Mouse (Mus musculus) kidney, embryonic 16.5 days (tissue): Measurements from ENCODE around the gene Pygo2. TPM values are rescaled to one million over a fixed set of nuclear protein-coding genes. Genes with fewer than 3 reads are reported as not detected.
A peak's percentile ranks its signal among the peaks of the same experiment; 100 is the strongest.

Experiments
- ATAC-seq: fragments of 200-750 bp; cut with Nextera tagmentation; 2 replicates; pipeline ENCODE4 v1.8.0; 2017; ENCODE audit warnings: moderate TSS enrichment; ENCODE audit not compliant: low FRiP score, low TSS enrichment
- H3K27ac ChIP-seq: fragments of 300-500 bp; sonication (generic); 2 replicates; pipeline ENCODE4 v1.5.1; 2014; ENCODE audit warnings: low read length
- H3K27me3 ChIP-seq: fragments of 300-500 bp; sonication (generic); 2 replicates; pipeline ENCODE4 v1.6.1; 2014; ENCODE audit warnings: low read length, control low read depth, mixed read lengths; ENCODE audit not compliant: insufficient read depth
- H3K36me3 ChIP-seq: fragments of 300-500 bp; sonication (generic); 2 replicates; pipeline ENCODE4 v1.6.1; 2014; ENCODE audit warnings: low read length, control low read depth, mixed read lengths; ENCODE audit not compliant: insufficient read depth
- H3K4me1 ChIP-seq: fragments of 300-500 bp; sonication (generic); 2 replicates; pipeline ENCODE4 v1.6.1; 2014; ENCODE audit warnings: low read length, control low read depth, mixed read lengths; ENCODE audit not compliant: insufficient read depth
- H3K4me2 ChIP-seq: fragments of 300-500 bp; sonication (generic); replicated peaks from 2 replicates; pipeline ENCODE4 v1.6.1; 2014; ENCODE audit warnings: low read depth, low read length
- H3K4me3 ChIP-seq: fragments of 300-500 bp; sonication (generic); 2 replicates; pipeline ENCODE4 v1.5.1; 2014; ENCODE audit warnings: mild to moderate bottlenecking, low read length
- H3K9ac ChIP-seq: fragments of 300-500 bp; sonication (generic); replicated peaks from 2 replicates; pipeline ENCODE4 v1.6.1; 2014; ENCODE audit warnings: low read length
- H3K9me3 ChIP-seq: fragments of 300-500 bp; sonication (generic); 2 replicates; pipeline ENCODE4 v1.6.1; 2016; ENCODE audit warnings: low read length, control low read depth
- WGBS: fragments of 180-500 bp; shearing (Covaris S2); extraction: QIAGEN DNeasy Blood & Tissue Kit; methylation state at CpG from one replicate; pipeline ENCODE4 v1.1.7; 2014; 5-methylcytosine and 5-hydroxymethylcytosine counted together
- polyA plus RNA-seq: library from polyadenylated mRNA; unstranded; fragments of >200 nt; fragmentation: Nextera tagmentation; extraction: Ambion mirVana; gene quantifications from 2 replicates; pipeline ENCODE4 v1.2.1, GENCODE M21; 2015

Gene Pygo2
- 38.9 and 41.2 TPM in 2 replicates for polyA plus RNA-seq

- Histone ChIP-seq H3K9ac (peak within 1 kb of the TSS; percentile 95), H3K27ac (peak within 1 kb of the TSS; percentile 88), H3K4me3 (peak within 1 kb of the TSS; percentile 78), H3K9me3 (no peaks in the 10 kb centered on the region), H3K4me2 (peak within 1 kb of the TSS; percentile 67), H3K4me1 (peaks cover 11% of the 10 kb centered on the region), H3K36me3 (peaks cover 42% of the 10 kb centered on the region), H3K27me3 (no peaks in the 10 kb centered on the region)
- 2% methylated on average over 62 of the region's 68 CpGs for WGBS
- ATAC-seq: peak; percentile 98
Observed at GRCm38 (mm10) chr3:89430171-89431159, at the start of gene Pygo2. TSS of gene Pygo2 (plus strand) at chr3:89430214.

GRCm38 (mm10) chr3:89380291-89380690 lies 49.7 kb upstream of the Pygo2 start:
- Histone ChIP-seq H3K4me2 (no peak overlapping the region), H3K9me3 (no peaks in the 10 kb centered on the region), H3K4me1 (peaks cover 20% of the 10 kb centered on the region), H3K27ac (no peak overlapping the region), H3K4me3 (no peak overlapping the region), H3K9ac (no peak overlapping the region), H3K36me3 (peaks cover 12% of the 10 kb centered on the region; the same call in 1 of the 2 replicates), H3K27me3 (no peaks in the 10 kb centered on the region)
- ATAC-seq: no peak
- 94% methylated on average over 14 of the region's 14 CpGs for WGBS

DNA sequence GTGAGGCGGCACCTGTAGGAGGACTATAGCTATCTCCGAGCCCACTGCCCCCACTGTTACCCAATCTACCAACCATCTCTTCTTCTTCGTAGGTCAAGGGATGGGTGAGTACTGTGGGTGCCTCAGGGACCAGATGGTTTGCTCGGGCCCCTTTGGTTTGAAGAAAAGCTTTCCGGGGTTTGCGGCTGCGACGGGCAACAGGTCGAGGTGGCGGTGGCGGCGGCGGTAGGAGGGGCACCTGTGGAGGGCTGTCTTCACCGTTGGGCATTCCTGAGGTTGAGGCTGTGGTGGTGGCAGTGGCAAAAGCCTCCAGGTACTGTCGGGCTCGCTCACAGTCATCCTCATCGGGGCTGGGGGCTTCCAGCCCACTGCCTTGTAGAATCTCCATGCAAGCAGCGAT lies 49.3 kb upstream of the Pygo2 start:
- peaks cover 24% of the 10 kb centered on the region for H3K4me1 ChIP-seq
- no peaks in the 10 kb centered on the region for H3K27me3 ChIP-seq
- no peak for ATAC-seq
- no peak overlapping the region for H3K9ac ChIP-seq
- H3K27ac ChIP-seq: no peak overlapping the region
- peaks cover 12% of the 10 kb centered on the region; the same call in 1 of the 2 replicates for H3K36me3 ChIP-seq
- no peak overlapping the region for H3K4me3 ChIP-seq
- no peaks in the 10 kb centered on the region for H3K9me3 ChIP-seq
- H3K4me2 ChIP-seq: no peak overlapping the region
- 94% methylated on average over 18 of the region's 18 CpGs for WGBS

GRCm38 (mm10) chr3:89381233-89381632 lies 48.8 kb upstream of the Pygo2 start:
- H3K4me1 ChIP-seq: peaks cover 26% of the 10 kb centered on the region

GRCm38 (mm10) chr3:89382033-89382882 lies 47.8 kb upstream of the Pygo2 start:
- H3K27me3 ChIP-seq: no peaks in the 10 kb centered on the region
- 88% methylated on average over 9 of the region's 9 CpGs for WGBS
- no peak overlapping the region for H3K4me3 ChIP-seq
- no peak overlapping the region for H3K9ac ChIP-seq
- H3K4me1 ChIP-seq: peaks cover 36% of the 10 kb centered on the region
- H3K27ac ChIP-seq: no peak overlapping the region
- no peak overlapping the region for H3K4me2 ChIP-seq
- H3K9me3 ChIP-seq: no peaks in the 10 kb centered on the region
- peaks cover 12% of the 10 kb centered on the region; the same call in 1 of the 2 replicates for H3K36me3 ChIP-seq
- ATAC-seq: no peak

More at GRCm38 (mm10) chr3:89381233-89381632, 48.8 kb upstream of the Pygo2 start:
- H3K4me3 ChIP-seq: no peak overlapping the region
- ATAC-seq: no peak
- no peaks in the 10 kb centered on the region for H3K27me3 ChIP-seq
- H3K36me3 ChIP-seq: peaks cover 12% of the 10 kb centered on the region; the same call in 1 of the 2 replicates
- H3K9ac ChIP-seq: no peak overlapping the region
- no peaks in the 10 kb centered on the region for H3K9me3 ChIP-seq
- WGBS: 81% methylated on average over 11 of the region's 11 CpGs
- no peak overlapping the region for H3K27ac ChIP-seq
- no peak overlapping the region for H3K4me2 ChIP-seq

GRCm38 (mm10) chr3:89382950-89383349 lies 47.1 kb upstream of the Pygo2 start:
- peaks cover 38% of the 10 kb centered on the region for H3K4me1 ChIP-seq
- H3K27ac ChIP-seq: no peak overlapping the region
- H3K27me3 ChIP-seq: no peaks in the 10 kb centered on the region
- H3K9ac ChIP-seq: no peak overlapping the region
- H3K4me3 ChIP-seq: no peak overlapping the region
- WGBS: 78% methylated on average over 5 of the region's 5 CpGs
- no peak overlapping the region for H3K4me2 ChIP-seq
- H3K9me3 ChIP-seq: no peaks in the 10 kb centered on the region
- no peak for ATAC-seq
- H3K36me3 ChIP-seq: peaks cover 12% of the 10 kb centered on the region; the same call in 1 of the 2 replicates

- no peak overlapping the region for H3K4me3 ChIP-seq
- peaks cover 34% of the 10 kb centered on the region for H3K4me1 ChIP-seq
- no peak for ATAC-seq
- H3K4me2 ChIP-seq: no peak overlapping the region
- peaks cover 12% of the 10 kb centered on the region; the same call in 1 of the 2 replicates for H3K36me3 ChIP-seq
- 87% methylated on average over 5 of the region's 5 CpGs for WGBS
- H3K9me3 ChIP-seq: no peaks in the 10 kb centered on the region
- no peak overlapping the region for H3K27ac ChIP-seq
- H3K9ac ChIP-seq: no peak overlapping the region
- H3K27me3 ChIP-seq: no peaks in the 10 kb centered on the region
Observed at GRCm38 (mm10) chr3:89383651-89384255, 46.3 kb upstream of the Pygo2 start.

DNA sequence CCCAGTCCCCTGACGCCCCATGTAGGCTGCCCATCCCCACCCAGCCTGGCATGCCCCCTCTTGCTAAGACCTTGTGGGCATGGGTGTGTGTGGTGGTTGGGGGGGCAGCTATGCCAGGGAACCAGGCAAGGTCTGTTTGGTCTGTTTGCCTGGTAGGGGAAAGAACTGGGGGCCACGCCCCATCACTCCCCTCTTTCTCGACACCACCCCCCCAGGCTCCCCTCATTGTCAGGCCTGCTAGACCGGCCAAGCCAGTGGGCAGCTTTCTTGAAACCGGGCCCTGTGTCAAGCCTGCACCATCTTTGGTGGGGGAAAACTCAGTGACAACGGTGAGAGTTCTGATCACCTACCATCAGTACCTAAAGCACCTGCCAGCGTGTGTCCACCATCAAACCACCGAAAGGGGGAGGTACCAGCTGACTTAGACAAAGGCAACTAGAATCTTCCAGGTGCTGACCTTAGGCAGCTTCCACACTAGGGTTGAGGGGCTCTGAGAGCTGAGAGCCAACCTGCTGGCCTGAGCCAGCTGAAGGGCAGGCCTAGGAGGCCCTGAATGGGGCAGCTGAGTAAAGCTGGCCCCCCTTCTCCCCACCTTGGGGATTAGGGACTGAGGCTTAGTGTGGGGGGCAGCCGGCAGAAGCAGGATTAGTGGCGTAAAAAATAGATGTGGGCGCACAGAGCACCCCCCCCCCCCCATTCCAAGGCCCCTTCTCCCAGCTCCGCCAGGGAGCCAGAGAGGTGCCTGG lies 45.5 kb upstream of the Pygo2 start:
- peaks cover 9% of the 10 kb centered on the region; the same call in 1 of the 2 replicates for H3K36me3 ChIP-seq
- H3K27ac ChIP-seq: no peak overlapping the region
- no peak for ATAC-seq
- H3K9ac ChIP-seq: no peak overlapping the region
- H3K4me2 ChIP-seq: no peak overlapping the region
- 77% methylated on average over 10 of the region's 12 CpGs for WGBS
- no peak overlapping the region for H3K4me3 ChIP-seq
- H3K9me3 ChIP-seq: no peaks in the 10 kb centered on the region
- peaks cover 29% of the 10 kb centered on the region for H3K4me1 ChIP-seq
- H3K27me3 ChIP-seq: no peaks in the 10 kb centered on the region

DNA sequence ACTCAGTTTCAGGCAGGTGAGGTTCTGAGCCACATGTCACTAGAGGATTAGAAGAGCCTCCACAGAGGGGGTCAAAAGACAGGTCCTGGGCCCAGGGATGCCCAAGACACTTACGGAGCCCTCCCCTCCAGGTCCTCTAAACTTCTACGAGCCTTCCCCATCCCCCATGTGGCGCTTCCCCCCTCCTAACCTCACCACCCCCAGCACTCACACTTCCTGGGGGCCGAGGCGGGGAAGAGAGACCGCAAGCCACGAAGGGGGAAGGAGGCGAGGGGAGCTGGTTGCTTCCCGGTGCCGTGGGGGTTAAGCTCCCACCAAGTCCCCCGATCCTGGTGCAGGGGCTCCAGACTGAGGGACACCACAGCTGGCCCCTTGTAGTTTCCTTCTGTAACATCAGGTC lies 44.6 kb upstream of the Pygo2 start:
- Histone ChIP-seq H3K36me3 (peaks cover 7% of the 10 kb centered on the region; the same call in 1 of the 2 replicates), H3K27me3 (no peaks in the 10 kb centered on the region), H3K27ac (no peak overlapping the region), H3K4me2 (no peak overlapping the region), H3K4me3 (no peak overlapping the region), H3K4me1 (peaks cover 37% of the 10 kb centered on the region), H3K9me3 (no peaks in the 10 kb centered on the region), H3K9ac (no peak overlapping the region)
- ATAC-seq: no peak
- WGBS: 50% methylated on average over 7 of the region's 11 CpGs
